Mouse (Mus musculus): ENCODE data around the gene Brf1. TPM values are rescaled to one million over a fixed set of nuclear protein-coding genes. Genes with fewer than 3 reads are reported as not detected.

The Brf1 gene
- polyA plus RNA-seq, 1 experiment, result 67.1 TPM

GRCm38 (mm10) chr12:112950040-112950760, 50.3 kb downstream of the Brf1 start:
- DNase-seq (ENCODE audit: low read depth), result peak; percentile 97
- TF ChIP-seq POLR2A (IDR thresholded peaks at IDR 0.05; ENCODE audit: borderline replicate concordance, extremely low read depth, insufficient read depth, insufficient read length, poor library complexity, severe bottlenecking), result peak; percentile 65
- no peak for TF ChIP-seq CTCF (IDR thresholded peaks at IDR 0.05; ENCODE audit: borderline replicate concordance, extremely low read depth, insufficient read depth, insufficient read length)

DNA sequence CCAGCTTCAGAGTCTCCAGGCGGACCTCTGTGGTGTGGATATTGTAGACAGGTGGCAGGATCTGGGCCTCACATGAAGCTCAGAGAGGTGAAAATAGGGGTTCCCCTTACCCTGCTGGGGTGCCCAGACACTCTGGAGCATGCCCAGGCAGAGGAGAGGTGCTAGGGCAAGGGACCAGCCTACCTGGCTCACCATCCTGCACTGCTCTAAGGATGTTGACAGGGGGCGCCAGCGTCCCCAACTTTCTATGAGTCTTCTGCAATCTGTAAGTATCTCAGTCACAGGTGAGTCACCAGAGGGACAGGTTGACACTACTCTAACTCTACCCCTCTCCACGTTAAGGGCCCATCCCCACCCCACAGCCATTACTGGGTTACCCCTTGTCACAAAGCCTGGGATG, 53.2 kb downstream of the Brf1 start:
- DNase-seq (ENCODE audit: low read depth), result no peak
- peak; percentile 47; the same call in 1 of the 2 replicates for TF ChIP-seq CTCF (IDR thresholded peaks at IDR 0.05; ENCODE audit: borderline replicate concordance, extremely low read depth, insufficient read depth, insufficient read length)
- TF ChIP-seq POLR2A (IDR thresholded peaks at IDR 0.05; ENCODE audit: borderline replicate concordance, extremely low read depth, insufficient read depth, insufficient read length, poor library complexity, severe bottlenecking), result no peak

GRCm38 (mm10) chr12:112943669-112944068, 56.8 kb downstream of the Brf1 start:
- DNase-seq (ENCODE audit: low read depth), result no peak
- TF ChIP-seq POLR2A (IDR thresholded peaks at IDR 0.05; ENCODE audit: borderline replicate concordance, extremely low read depth, insufficient read depth, insufficient read length, poor library complexity, severe bottlenecking) (no peak), CTCF (IDR thresholded peaks at IDR 0.05; ENCODE audit: borderline replicate concordance, extremely low read depth, insufficient read depth, insufficient read length) (no peak)

GRCm38 (mm10) chr12:112941776-112942713, 58.5 kb downstream of the Brf1 start, which contains the start of gene Nudt14:
Nudt14 (minus strand) TSS chr12:112942124.
- peak; percentile 78 for DNase-seq (ENCODE audit: low read depth)
- TF ChIP-seq CTCF (IDR thresholded peaks at IDR 0.05; ENCODE audit: borderline replicate concordance, extremely low read depth, insufficient read depth, insufficient read length) (no peak), POLR2A (IDR thresholded peaks at IDR 0.05; ENCODE audit: borderline replicate concordance, extremely low read depth, insufficient read depth, insufficient read length, poor library complexity, severe bottlenecking) (0 out of 2 replicates have a peak, but pooled peaks have one; percentile 26)

DNA sequence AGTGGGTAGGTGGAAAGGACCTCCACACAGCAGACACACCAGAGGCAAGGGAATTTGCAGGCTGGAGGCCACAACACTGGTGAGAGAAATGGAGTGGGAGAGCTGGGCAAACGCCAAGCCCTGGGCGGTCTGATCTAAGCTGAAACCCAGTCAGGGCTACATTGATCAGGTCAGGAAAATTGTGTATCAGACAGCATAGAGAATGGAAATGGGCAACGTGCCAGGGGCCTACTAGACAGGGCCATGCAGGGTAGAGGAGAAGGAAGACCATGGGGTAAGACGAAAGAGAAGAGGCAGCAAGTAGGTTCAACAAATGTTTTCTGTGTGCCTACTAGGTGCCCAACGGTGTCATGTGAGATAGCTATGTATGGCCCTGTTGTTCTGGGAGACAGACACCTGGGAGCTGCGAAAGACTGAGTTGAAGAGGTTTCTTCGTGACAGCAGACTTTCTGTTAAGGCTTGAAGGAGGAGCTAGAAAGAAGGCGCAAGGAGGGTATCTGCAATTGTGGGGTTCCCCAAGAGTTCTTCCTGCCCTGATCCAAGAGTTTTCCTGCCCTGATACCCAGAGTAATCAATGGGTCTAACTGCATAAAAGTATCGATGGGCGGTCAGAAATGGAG, 59.2 kb downstream of the Brf1 start:
- TF ChIP-seq CTCF (IDR thresholded peaks at IDR 0.05; ENCODE audit: borderline replicate concordance, extremely low read depth, insufficient read depth, insufficient read length) (no peak), POLR2A (IDR thresholded peaks at IDR 0.05; ENCODE audit: borderline replicate concordance, extremely low read depth, insufficient read depth, insufficient read length, poor library complexity, severe bottlenecking) (no peak)
- no peak for DNase-seq (ENCODE audit: low read depth)

DNA sequence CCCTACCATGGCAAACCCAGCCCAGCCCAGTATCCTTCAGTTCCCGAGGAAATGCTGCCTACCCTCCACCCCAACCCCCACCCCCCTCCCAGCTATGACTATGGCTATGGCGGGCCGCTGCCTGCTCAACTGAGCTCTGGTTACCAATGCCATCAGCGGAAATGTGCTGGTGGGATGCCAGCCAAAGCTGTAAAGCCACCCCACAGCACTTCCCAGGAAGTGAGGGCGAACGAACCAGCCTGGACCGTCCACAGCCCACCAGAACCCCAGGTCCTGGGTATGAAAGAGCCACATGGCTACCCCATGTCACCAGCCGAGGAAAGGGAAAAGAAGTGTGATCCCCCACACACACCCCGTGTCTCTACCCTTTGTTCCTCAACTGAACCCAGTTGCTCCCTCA, 59.8 kb downstream of the Brf1 start:
- DNase-seq (ENCODE audit: low read depth), result no peak
- TF ChIP-seq CTCF (IDR thresholded peaks at IDR 0.05; ENCODE audit: borderline replicate concordance, extremely low read depth, insufficient read depth, insufficient read length), result no peak
- no peak for TF ChIP-seq POLR2A (IDR thresholded peaks at IDR 0.05; ENCODE audit: borderline replicate concordance, extremely low read depth, insufficient read depth, insufficient read length, poor library complexity, severe bottlenecking)

GRCm38 (mm10) chr12:112940238-112940637, 60.3 kb downstream of the Brf1 start:
- TF ChIP-seq CTCF (IDR thresholded peaks at IDR 0.05; ENCODE audit: borderline replicate concordance, extremely low read depth, insufficient read depth, insufficient read length) (no peak), POLR2A (IDR thresholded peaks at IDR 0.05; ENCODE audit: borderline replicate concordance, extremely low read depth, insufficient read depth, insufficient read length, poor library complexity, severe bottlenecking) (no peak)
- no peak for DNase-seq (ENCODE audit: low read depth)

GRCm38 (mm10) chr12:112938873-112939565, 61.5 kb downstream of the Brf1 start:
- DNase-seq (ENCODE audit: low read depth), result peak; percentile 55
- no peak for TF ChIP-seq POLR2A (IDR thresholded peaks at IDR 0.05; ENCODE audit: borderline replicate concordance, extremely low read depth, insufficient read depth, insufficient read length, poor library complexity, severe bottlenecking)
- TF ChIP-seq CTCF (IDR thresholded peaks at IDR 0.05; ENCODE audit: borderline replicate concordance, extremely low read depth, insufficient read depth, insufficient read length), result peak; percentile 62

DNA sequence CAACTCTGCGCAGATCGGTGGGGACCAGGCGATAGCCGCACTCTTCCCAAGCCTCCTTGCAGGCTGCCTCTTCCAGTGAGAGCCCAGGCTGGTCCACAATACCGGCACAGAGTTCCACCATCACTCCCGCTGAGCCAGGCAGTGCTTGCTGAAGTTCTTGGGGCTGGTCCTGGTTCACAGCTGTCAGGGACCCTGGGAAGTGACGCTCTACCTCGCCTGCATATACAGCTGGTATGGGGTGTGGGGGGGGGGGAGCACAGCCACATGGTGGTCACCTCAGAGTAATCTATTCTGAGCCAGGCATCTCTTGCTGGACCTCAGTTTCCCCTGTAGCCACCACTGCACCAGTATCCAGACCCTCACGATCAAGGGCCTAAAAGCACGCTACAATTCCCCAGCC, 62.1 kb downstream of the Brf1 start:
- TF ChIP-seq CTCF (IDR thresholded peaks at IDR 0.05; ENCODE audit: borderline replicate concordance, extremely low read depth, insufficient read depth, insufficient read length), result no peak
- no peak for DNase-seq (ENCODE audit: low read depth)

- TF ChIP-seq CTCF (IDR thresholded peaks at IDR 0.05; ENCODE audit: borderline replicate concordance, extremely low read depth, insufficient read depth, insufficient read length) (no peak), POLR2A (IDR thresholded peaks at IDR 0.05; ENCODE audit: borderline replicate concordance, extremely low read depth, insufficient read depth, insufficient read length, poor library complexity, severe bottlenecking) (no peak)
- no peak for DNase-seq (ENCODE audit: low read depth)
Measured at GRCm38 (mm10) chr12:112937906-112938305, 62.6 kb downstream of the Brf1 start.

All from brain, embryonic 14.5 days (tissue).